Mouse (Mus musculus) MEL (cell line): ENCODE results near the gene Shisal2a. TPM values are rescaled to one million over a fixed set of nuclear protein-coding genes. Genes with fewer than 3 reads are reported as not detected.
A peak's percentile ranks its signal among the peaks of the same experiment; 100 is the strongest.

Experiments
- DNase-seq: peaks from one replicate; pipeline ENCODE4 v3.0.0; 2011; ENCODE audit warnings: low read depth, low spot score
- H3K27ac ChIP-seq: 2 replicates; pipeline ENCODE4 v1.5.1; 2012; ENCODE audit warnings: low read depth, mild to moderate bottlenecking, control low read depth, low read length, moderate library complexity; ENCODE audit not compliant: control insufficient read depth
- H3K27me3 ChIP-seq, 2 experiments: fragments of 150-350 bp in 1 of 2; sonication (generic) in 1 of 2; 2 replicates each; pipeline ENCODE4 v1.6.1; 2012; ENCODE audit warnings: low read length in 2 of 2, mild to moderate bottlenecking in 2 of 2, improper control_type of control experiment in 1 of 2, moderate library complexity in 1 of 2; ENCODE audit not compliant: insufficient read depth in 2 of 2, control insufficient read depth in 1 of 2
- H3K36me3 ChIP-seq, 2 experiments: 2 replicates each; pipeline ENCODE4 v1.6.1; 2012 to 2014; ENCODE audit warnings: low read length in 2 of 2, improper control_type of control experiment in 1 of 2, inconsistent platforms in 1 of 2, mild to moderate bottlenecking in 1 of 2; ENCODE audit not compliant: insufficient read depth in 2 of 2, control insufficient read depth in 1 of 2
- H3K4me1 ChIP-seq, 2 experiments: fragments of 150-350 bp in 1 of 2; sonication (generic) in 1 of 2; 2 replicates each; pipeline ENCODE4 v1.6.1; 2012; ENCODE audit warnings: low read length in 2 of 2, improper control_type of control experiment in 1 of 2, mild to moderate bottlenecking in 1 of 2; ENCODE audit not compliant: insufficient read depth in 2 of 2, control insufficient read depth in 1 of 2
- H3K4me3 ChIP-seq, 2 experiments: fragments of 150-350 bp in 1 of 2; sonication (generic) in 1 of 2; 2 replicates each; pipeline ENCODE4 v1.5.1; 2012; ENCODE audit warnings: low read depth in 2 of 2, low read length in 2 of 2, mild to moderate bottlenecking in 2 of 2, moderate library complexity in 2 of 2, control low read depth in 1 of 2, improper control_type of control experiment in 1 of 2; ENCODE audit not compliant: control insufficient read depth in 1 of 2, insufficient read depth in 1 of 2
- H3K79me2 ChIP-seq: 2 replicates; pipeline ENCODE4 v1.6.1; 2012; ENCODE audit warnings: mild to moderate bottlenecking, low read length, moderate library complexity; ENCODE audit not compliant: control insufficient read depth, poor library complexity, insufficient read depth
- H3K9ac ChIP-seq: 2 replicates; pipeline ENCODE4 v1.6.1; 2012; ENCODE audit warnings: low read depth, mild to moderate bottlenecking, control low read depth, low read length, moderate library complexity; ENCODE audit not compliant: control insufficient read depth, poor library complexity, severe bottlenecking
- H3K9me3 ChIP-seq: fragments of 150-350 bp; sonication (generic); replicated peaks from 2 replicates; pipeline ENCODE4 v1.6.1; 2012; ENCODE audit warnings: mild to moderate bottlenecking, low read length, improper control_type of control experiment, moderate library complexity; ENCODE audit not compliant: insufficient read depth
- CHD2 ChIP-seq: IDR thresholded peaks from 2 replicates; pipeline ENCODE4 v1.6.1; 2011; ENCODE audit warnings: low read length, improper control_type of control experiment
- E2F4 ChIP-seq: IDR thresholded peaks from 2 replicates; pipeline ENCODE4 v1.6.1; 2011; ENCODE audit warnings: low read depth, low read length, improper control_type of control experiment, borderline replicate concordance
- ELF1 ChIP-seq: IDR thresholded peaks from 2 replicates; pipeline ENCODE4 v1.6.1; 2014; ENCODE audit warnings: low read depth, mild to moderate bottlenecking, inconsistent platforms, low read length, improper control_type of control experiment, moderate library complexity
- EP300 ChIP-seq, 2 experiments: IDR thresholded peaks; 2 replicates each; pipeline ENCODE4 v1.6.1; 2011; ENCODE audit warnings: improper control_type of control experiment in 2 of 2, low read length in 2 of 2, low read depth in 1 of 2, mild to moderate bottlenecking in 1 of 2
- ETS1 ChIP-seq: IDR thresholded peaks from 2 replicates; pipeline ENCODE4 v1.6.1; 2012; ENCODE audit warnings: low read depth, mild to moderate bottlenecking, inconsistent platforms, low read length, improper control_type of control experiment, moderate library complexity
- GABPA ChIP-seq: IDR thresholded peaks from 2 replicates; pipeline ENCODE4 v1.6.1; 2012; ENCODE audit warnings: low read depth, mild to moderate bottlenecking, inconsistent platforms, low read length, improper control_type of control experiment, moderate library complexity
- MAFK ChIP-seq: IDR thresholded peaks from 2 replicates; pipeline ENCODE4 v1.6.1; 2011; ENCODE audit warnings: low read depth, mild to moderate bottlenecking, low read length, improper control_type of control experiment, borderline replicate concordance
- NRF1 ChIP-seq: IDR thresholded peaks from 2 replicates; pipeline ENCODE4 v1.6.1; 2014; ENCODE audit warnings: low read depth, mild to moderate bottlenecking, inconsistent platforms, low read length, improper control_type of control experiment, moderate library complexity; ENCODE audit not compliant: poor library complexity, insufficient read depth, severe bottlenecking
- POLR2A ChIP-seq, 2 experiments: IDR thresholded peaks; 2 replicates each; pipeline ENCODE4 v1.6.1; 2011 to 2012; ENCODE audit warnings: low read length in 2 of 2, mild to moderate bottlenecking in 2 of 2, control low read depth in 1 of 2, improper control_type of control experiment in 1 of 2, low read depth in 1 of 2, moderate library complexity in 1 of 2; ENCODE audit not compliant: control insufficient read depth in 1 of 2, insufficient read depth in 1 of 2, poor library complexity in 1 of 2
- TAL1 ChIP-seq: IDR thresholded peaks from 2 replicates; pipeline ENCODE4 v1.6.1; 2012; ENCODE audit warnings: mild to moderate bottlenecking, inconsistent platforms, low read length, moderate library complexity, mixed read lengths
- UBTF ChIP-seq: IDR thresholded peaks from 2 replicates; pipeline ENCODE4 v1.6.1; 2012; ENCODE audit warnings: low read depth, mild to moderate bottlenecking, inconsistent platforms, low read length, improper control_type of control experiment, moderate library complexity, borderline replicate concordance; ENCODE audit not compliant: insufficient read depth
- USF2 ChIP-seq, 2 experiments: IDR thresholded peaks; 2 replicates each; pipeline ENCODE4 v1.6.1; 2011 to 2012; ENCODE audit warnings: improper control_type of control experiment in 2 of 2, low read length in 2 of 2, borderline replicate concordance in 1 of 2, inconsistent platforms in 1 of 2, low read depth in 1 of 2, mild to moderate bottlenecking in 1 of 2; ENCODE audit not compliant: insufficient read depth in 1 of 2
- polyA plus RNA-seq, 2 experiments: library from polyadenylated mRNA; stranded (reverse) in 1 of 2; unstranded in 1 of 2; fragments of >175 nt in 1 of 2; fragments of >200 nt in 1 of 2; gene quantifications; 2 replicates each; pipeline versions ENCODE4 v1.2.1 to v1.2.4; 2012; ENCODE audit warnings: low replicate concordance in 2 of 2, low read depth in 1 of 2; ENCODE audit not compliant: insufficient read length in 2 of 2, insufficient read depth in 1 of 2, missing spikeins in 1 of 2
- total RNA-seq: library from RNA; depleted of rRNA; stranded (reverse); fragments of 300-350 nt; gene quantifications from 2 replicates; pipeline ENCODE4 v1.2.3, GENCODE M21; 2012

Gene Shisal2a
- total and polyA plus RNA-seq, 3 experiments = not detected

- Histone ChIP-seq H3K4me3 (no peak overlapping the region), H3K9me3 (no peaks in the 10 kb centered on the region), H3K27me3 (peaks cover 8 to 11% of the 10 kb centered on the region in 2 experiments), H3K4me1 (peaks cover 0 to 10% of the 10 kb centered on the region in 2 experiments; a peak in 3 of 4 replicates), H3K79me2 (no peaks in the 10 kb centered on the region), H3K9ac (no peak overlapping the region; the same call in 1 of the 2 replicates), H3K36me3 (peaks cover 0 to 8% of the 10 kb centered on the region in 2 experiments; a peak in 1 of 4 replicates), H3K27ac (peak overlapping the region; percentile 23; the same call in 1 of the 2 replicates)
- DNase-seq = peak; percentile 44
- TF ChIP-seq POLR2A (IDR thresholded peaks at IDR 0.05; ENCODE audit: control insufficient read depth in 1 of 2, insufficient read depth in 1 of 2, low read depth in 1 of 2, low read length in 2 of 2, poor library complexity in 1 of 2) (no peak), ETS1 (peak; percentile 85; the same call in 1 of the 2 replicates), EP300 (IDR thresholded peaks at IDR 0.05; ENCODE audit: low read depth in 1 of 2, low read length in 2 of 2) (peak in 1 of 2 experiments; percentile 23; a peak in 1 of 4 replicates), USF2 (IDR thresholded peaks at IDR 0.05; ENCODE audit: borderline replicate concordance in 1 of 2, insufficient read depth in 1 of 2, low read depth in 1 of 2, low read length in 2 of 2) (no peak)
Measured at GRCm38 (mm10) chr4:108380146-108380545, 3.0 kb downstream of the Shisal2a start.

- no peak overlapping the region for H3K4me3 ChIP-seq
- no peaks in the 10 kb centered on the region for H3K9me3 ChIP-seq
- no peak for TF ChIP-seq ELF1
- no peak for TF ChIP-seq MAFK
- TF ChIP-seq TAL1 = no peak
- peaks cover 0 to 10% of the 10 kb centered on the region in 2 experiments; a peak in 3 of 4 replicates for H3K4me1 ChIP-seq
- H3K9ac ChIP-seq = no peak overlapping the region
- peaks cover 0 to 8% of the 10 kb centered on the region in 2 experiments; a peak in 1 of 4 replicates for H3K36me3 ChIP-seq
- H3K79me2 ChIP-seq = no peaks in the 10 kb centered on the region
- H3K27me3 ChIP-seq = peaks cover 8 to 11% of the 10 kb centered on the region in 2 experiments
- no peak for DNase-seq
- no peak overlapping the region for H3K27ac ChIP-seq
Measured at GRCm38 (mm10) chr4:108379476-108379875, 3.7 kb downstream of the Shisal2a start.

GRCm38 (mm10) chr4:108372166-108372565, 11.0 kb downstream of the Shisal2a start:
- peaks cover 4 to 6% of the 10 kb centered on the region in 2 experiments; a peak in 3 of 4 replicates for H3K27me3 ChIP-seq
- TF ChIP-seq EP300 (IDR thresholded peaks at IDR 0.05; ENCODE audit: low read depth in 1 of 2, low read length in 2 of 2) (no peak), GABPA (no peak), POLR2A (IDR thresholded peaks at IDR 0.05; ENCODE audit: control insufficient read depth in 1 of 2, insufficient read depth in 1 of 2, low read depth in 1 of 2, low read length in 2 of 2, poor library complexity in 1 of 2) (no peak), UBTF (no peak), CHD2 (no peak), NRF1 (no peak), E2F4 (no peak)
- TF ChIP-seq, all 39 proteins: peak for 0
- Histone ChIP-seq H3K4me3 (no peak overlapping the region), H3K4me1 (no peaks in the 10 kb centered on the region), H3K79me2 (no peaks in the 10 kb centered on the region), H3K9ac (no peak overlapping the region), H3K36me3 (no peaks in the 10 kb centered on the region), H3K27ac (no peak overlapping the region), H3K9me3 (no peaks in the 10 kb centered on the region)
- DNase-seq = no peak
